Mouse (Mus musculus) liver, embryonic 14.5 days (tissue): Measurements from ENCODE around the gene Fcho1. TPM values are rescaled to one million over a fixed set of nuclear protein-coding genes. Genes with fewer than 3 reads are reported as not detected.

Source experiments
- ATAC-seq: fragments of 200-750 bp; cut with Nextera tagmentation; 2 replicates; pipeline ENCODE4 v1.8.0; 2017; ENCODE audit warnings: moderate number of reproducible peaks, mild to moderate bottlenecking, moderate library complexity; ENCODE audit not compliant: insufficient read depth
- DNase-seq, 3 experiments: peaks; one replicate each; pipeline ENCODE4 v3.0.0-alpha.2; 2012 to 2013; ENCODE audit warnings: low read depth in 3 of 3, low spot score in 3 of 3
- H3K27ac ChIP-seq: fragments of 300-500 bp; sonication (generic); 2 replicates; pipeline ENCODE4 v1.5.1; 2014; ENCODE audit warnings: moderate library complexity, mild to moderate bottlenecking, control low read depth, inconsistent platforms
- H3K27me3 ChIP-seq: fragments of 300-500 bp; sonication (generic); 2 replicates; pipeline ENCODE4 v1.6.1; 2014; ENCODE audit warnings: mild to moderate bottlenecking, low read length, moderate library complexity; ENCODE audit not compliant: control insufficient read depth, insufficient read depth
- H3K36me3 ChIP-seq: fragments of 300-500 bp; sonication (generic); replicated peaks from 2 replicates; pipeline ENCODE4 v1.6.1; 2014; ENCODE audit warnings: low read depth; ENCODE audit not compliant: control insufficient read depth, insufficient read depth
- H3K4me1 ChIP-seq, 2 experiments: fragments of 200-500 bp in 1 of 2; fragments of 300-500 bp in 1 of 2; sonication (generic) in 1 of 2; replicated peaks; 2 replicates each; pipeline ENCODE4 v1.6.1; 2012 to 2014; ENCODE audit warnings: antibody characterized with exemption in 1 of 2, inconsistent platforms in 1 of 2, low read length in 1 of 2; ENCODE audit not compliant: control insufficient read depth in 2 of 2, insufficient read depth in 2 of 2
- H3K4me2 ChIP-seq: fragments of 300-500 bp; sonication (generic); 2 replicates; pipeline ENCODE4 v1.6.1; 2014; ENCODE audit warnings: low read depth, mild to moderate bottlenecking, control low read depth, moderate library complexity
- H3K4me3 ChIP-seq, 2 experiments: fragments of 200-500 bp in 1 of 2; fragments of 300-500 bp in 1 of 2; sonication (generic) in 1 of 2; 2 replicates each; pipeline ENCODE4 v1.5.1; 2012 to 2014; ENCODE audit warnings: low read depth in 2 of 2, low read length in 2 of 2, mild to moderate bottlenecking in 2 of 2, control low read depth in 1 of 2, inconsistent platforms in 1 of 2, moderate library complexity in 1 of 2; ENCODE audit not compliant: insufficient read depth in 1 of 2
- H3K9ac ChIP-seq: fragments of 300-500 bp; sonication (generic); replicated peaks from 2 replicates; pipeline ENCODE4 v1.6.1; 2014; ENCODE audit warnings: mild to moderate bottlenecking, control low read depth, moderate library complexity
- H3K9me3 ChIP-seq: fragments of 300-500 bp; sonication (generic); 2 replicates; pipeline ENCODE4 v1.6.1; 2016; ENCODE audit warnings: low read length, mixed read lengths; ENCODE audit not compliant: control insufficient read depth
- CTCF ChIP-seq: IDR thresholded peaks from 2 replicates; pipeline ENCODE4 v1.5.1; 2016; ENCODE audit warnings: antibody characterized with exemption, low read depth, control low read depth
- EP300 ChIP-seq: IDR thresholded peaks from 2 replicates; pipeline ENCODE4 v1.6.1; 2016; ENCODE audit warnings: antibody characterized with exemption, low read depth
- WGBS: fragments of 180-500 bp; shearing (Covaris S2); extraction: QIAGEN DNeasy Blood & Tissue Kit; methylation state at CpG from one replicate; pipeline ENCODE4 v1.1.7; 2014; ENCODE audit not compliant: insufficient replicate concordance; 5-methylcytosine and 5-hydroxymethylcytosine counted together
- polyA plus RNA-seq, 2 experiments: library from polyadenylated mRNA; depleted of rRNA in 1 of 2; stranded (reverse) in 1 of 2; unstranded in 1 of 2; fragments of >200 nt; fragmentation: Nextera tagmentation in 1 of 2; extraction: Ambion mirVana in 1 of 2; gene quantifications; 2 replicates each; pipeline versions ENCODE4 v1.2.1 to v1.2.3; 2012 to 2014

The Fcho1 gene
- polyA plus RNA-seq, 2 experiments, result 14.7 to 24.6 TPM

DNA sequence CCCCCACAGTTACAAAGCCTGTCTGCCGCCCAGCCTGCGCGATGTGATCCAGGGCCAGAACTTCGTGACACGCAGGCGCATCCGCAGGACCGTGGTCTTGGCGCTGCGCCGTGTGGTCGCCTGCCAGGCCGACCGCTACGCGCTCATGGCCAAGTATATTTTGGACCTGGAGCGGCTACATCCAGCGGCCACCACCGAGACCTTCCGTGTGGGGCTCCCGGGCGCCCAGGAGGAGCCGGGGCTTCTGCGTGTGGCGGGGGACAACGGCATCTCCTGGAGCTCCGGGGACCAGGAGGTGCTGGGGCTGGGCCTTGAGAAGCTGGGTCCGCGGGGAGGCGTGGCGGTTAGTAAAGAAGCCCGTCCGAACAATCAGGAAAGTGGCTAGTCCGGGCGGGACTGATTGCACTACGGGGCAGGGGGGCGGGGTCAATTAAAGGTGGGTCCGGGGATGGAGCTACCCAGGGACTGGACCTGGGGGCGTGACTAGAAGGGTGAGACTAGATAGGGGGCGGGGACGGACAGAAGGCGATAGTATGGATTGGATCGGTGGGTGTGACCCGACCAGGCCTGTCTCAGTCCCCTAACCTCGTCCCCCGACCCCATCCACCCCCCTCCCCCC lies 45.9 kb downstream of the Fcho1 start:
- no peak for DNase-seq
- no peaks in the 10 kb centered on the region; the same call in none of the 2 replicates for H3K27me3 ChIP-seq
- H3K27ac ChIP-seq, result no peak overlapping the region
- no peak overlapping the region for H3K9ac ChIP-seq
- no peak overlapping the region for H3K4me3 ChIP-seq
- TF ChIP-seq CTCF (no peak), EP300 (no peak)
- no peaks in the 10 kb centered on the region for H3K9me3 ChIP-seq
- ATAC-seq, result no peak
- WGBS, result 70% methylated on average over 43 of the region's 46 CpGs
- peaks cover 9 to 17% of the 10 kb centered on the region in 2 experiments for H3K4me1 ChIP-seq
- H3K4me2 ChIP-seq, result peak overlapping the region; percentile 28
- no peaks in the 10 kb centered on the region for H3K36me3 ChIP-seq

DNA sequence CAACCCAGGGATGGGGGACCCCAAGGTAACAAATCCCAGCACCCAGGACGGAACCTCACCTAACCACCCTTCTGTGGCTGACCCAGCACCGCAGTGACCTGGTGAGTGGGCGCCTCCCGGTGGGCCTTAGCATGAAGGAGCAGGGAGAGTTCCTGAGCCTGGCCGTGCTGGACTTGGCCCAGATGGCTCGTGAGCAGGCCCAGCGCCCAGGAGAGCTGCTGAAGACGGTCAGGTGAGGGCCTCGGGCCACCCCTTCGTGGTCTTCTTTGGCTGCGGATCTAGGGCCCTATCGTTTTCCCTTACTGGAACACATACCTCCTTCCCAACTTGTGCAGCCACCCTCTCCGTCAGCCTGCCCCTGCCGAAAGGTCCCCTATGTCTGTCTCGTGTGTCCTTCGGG lies 46.4 kb downstream of the Fcho1 start:
- no peaks in the 10 kb centered on the region for H3K36me3 ChIP-seq
- no peak overlapping the region for H3K9ac ChIP-seq
- peaks cover 9 to 17% of the 10 kb centered on the region in 2 experiments for H3K4me1 ChIP-seq
- H3K27ac ChIP-seq, result no peak overlapping the region
- no peaks in the 10 kb centered on the region for H3K9me3 ChIP-seq
- TF ChIP-seq EP300, result no peak
- DNase-seq, result no peak
- no peak for ATAC-seq
- no peak overlapping the region for H3K4me3 ChIP-seq
- no peaks in the 10 kb centered on the region; the same call in none of the 2 replicates for H3K27me3 ChIP-seq
- H3K4me2 ChIP-seq, result no peak overlapping the region; the same call in 1 of the 2 replicates
- WGBS, result 74% methylated on average over 16 of the region's 16 CpGs

DNA sequence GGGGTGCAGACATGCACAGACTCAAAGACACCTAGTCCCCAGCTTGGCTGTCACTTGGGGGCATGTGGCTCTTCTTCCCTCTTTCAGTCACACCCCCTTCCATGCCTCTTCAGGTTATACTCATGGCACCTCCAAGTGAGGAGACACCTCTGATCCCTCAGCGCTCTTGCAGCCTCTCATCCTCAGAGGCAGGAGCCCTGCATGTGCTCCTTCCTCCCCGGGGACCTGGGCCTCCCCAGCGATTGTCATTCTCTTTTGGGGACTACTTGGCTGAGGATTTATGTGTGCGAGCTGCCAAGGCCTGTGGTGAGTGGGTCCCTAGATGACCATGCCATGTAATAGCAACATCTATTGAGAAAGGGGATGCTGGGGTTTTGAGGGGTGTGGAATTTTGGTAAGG lies 47.3 kb downstream of the Fcho1 start:
- H3K27me3 ChIP-seq, result no peaks in the 10 kb centered on the region; the same call in none of the 2 replicates
- ATAC-seq, result no peak

DNA sequence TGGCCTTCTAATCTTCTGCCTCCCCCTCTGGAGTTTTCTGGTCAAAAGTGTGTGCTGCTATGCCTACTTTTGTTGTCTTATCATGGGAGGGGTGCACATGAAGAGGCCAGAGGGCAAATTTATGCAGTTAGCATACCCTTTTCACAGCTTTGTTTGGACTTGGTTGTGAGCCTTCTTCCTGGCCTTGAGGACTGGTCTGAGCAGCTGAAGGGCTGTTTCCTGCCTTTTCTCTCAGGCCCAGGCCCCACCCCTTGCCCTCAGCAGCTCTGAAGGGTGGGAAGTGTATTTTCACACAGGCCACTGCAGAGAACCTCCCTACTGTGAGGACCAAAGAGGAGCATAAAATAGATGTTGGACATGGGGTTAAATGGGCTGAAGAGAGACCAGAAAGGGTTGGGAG lies 48.0 kb downstream of the Fcho1 start:
- no peak for TF ChIP-seq CTCF
- TF ChIP-seq EP300, result no peak
- Histone ChIP-seq H3K36me3 (no peaks in the 10 kb centered on the region), H3K9me3 (no peaks in the 10 kb centered on the region), H3K27me3 (no peaks in the 10 kb centered on the region; the same call in none of the 2 replicates), H3K9ac (no peak overlapping the region), H3K27ac (no peak overlapping the region), H3K4me2 (peak overlapping the region; percentile 87), H3K4me3 (no peak overlapping the region), H3K4me1 (peaks cover 9 to 17% of the 10 kb centered on the region in 2 experiments)
- ATAC-seq, result no peak
- no peak for DNase-seq

More for the DNA sequence above, 47.3 kb downstream of the Fcho1 start:
- no peaks in the 10 kb centered on the region for H3K36me3 ChIP-seq
- H3K9ac ChIP-seq, result no peak overlapping the region
- WGBS, result 62% methylated on average over 4 of the region's 4 CpGs
- no peak overlapping the region for H3K4me3 ChIP-seq
- peaks cover 9 to 17% of the 10 kb centered on the region in 2 experiments for H3K4me1 ChIP-seq
- H3K27ac ChIP-seq, result no peak overlapping the region
- DNase-seq, result no peak
- H3K4me2 ChIP-seq, result no peak overlapping the region
- no peak for TF ChIP-seq CTCF
- no peak for TF ChIP-seq EP300
- no peaks in the 10 kb centered on the region for H3K9me3 ChIP-seq

DNA sequence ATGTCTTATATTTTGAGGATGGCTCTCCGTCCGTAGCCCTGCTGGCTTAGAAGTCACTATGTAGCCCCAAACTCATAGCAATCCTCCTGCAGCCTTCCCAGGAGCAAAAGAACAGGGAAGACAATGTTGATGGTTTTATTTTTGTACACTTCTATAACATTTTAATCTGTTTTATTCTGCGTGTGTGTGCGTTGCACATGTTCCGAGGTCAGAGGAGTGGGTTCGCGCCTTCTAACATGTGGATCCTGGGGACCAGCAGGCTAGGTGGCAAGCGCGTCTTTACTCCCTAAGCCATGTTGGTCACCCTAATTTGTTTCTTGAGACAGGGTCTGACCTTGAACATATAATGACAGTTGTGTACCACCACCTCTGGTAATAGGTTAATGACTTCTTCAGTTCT lies 48.7 kb downstream of the Fcho1 start:
- 38% methylated on average over 9 of the region's 9 CpGs for WGBS
- Histone ChIP-seq H3K4me3 (peak overlapping the region; percentile 47 to 82), H3K9ac (peak overlapping the region; percentile 86), H3K27me3 (no peaks in the 10 kb centered on the region; the same call in 1 of the 2 replicates), H3K36me3 (no peaks in the 10 kb centered on the region), H3K9me3 (no peaks in the 10 kb centered on the region), H3K4me1 (peaks cover 9 to 19% of the 10 kb centered on the region in 2 experiments), H3K27ac (no peak overlapping the region), H3K4me2 (peak overlapping the region; percentile 87)
- no peak for ATAC-seq
- no peak for DNase-seq
- TF ChIP-seq CTCF (no peak), EP300 (no peak)
